Mouse (Mus musculus) limb, embryonic 15.5 days (tissue): ENCODE data around the gene Mvd. TPM values are rescaled to one million over a fixed set of nuclear protein-coding genes. Genes with fewer than 3 reads are reported as not detected.

Experiments
- microRNA-seq: library from miRNA; unstranded; fragments of <30 nt; microRNA quantifications from one replicate; pipeline ENCODE4, GENCODE M21; 2016
- polyA plus RNA-seq: library from polyadenylated mRNA; unstranded; fragments of >200 nt; fragmentation: Nextera tagmentation; extraction: Ambion mirVana; gene quantifications from 2 replicates; pipeline ENCODE4 v1.2.1, GENCODE M21; 2015

The Mvd gene
- polyA plus RNA-seq, 1 experiment from 2014 or later, result 36.8 TPM

Small RNA genes within 50 kb of the gene (microRNA-seq; reads per million reads assigned to microRNA genes)
- not detected for gene Gm24366

Other genes with a start within 250 kb of the Mvd start
- gene Zfpm1, start 161.3 kb downstream of the Mvd start, polyA plus RNA-seq, result 1.1 and 1.2 TPM in 2 replicates
- gene Trhr2, start 82.7 kb downstream of the Mvd start, polyA plus RNA-seq, result 0.12 and 0.14 TPM in 2 replicates
- gene Zc3h18, start 66.8 kb downstream of the Mvd start, polyA plus RNA-seq, result 46.8 and 47.5 TPM in 2 replicates
- 0.22 TPM in 1 of 2 replicates, not detected in the other for gene Il17c, start 21.4 kb downstream of the Mvd start, polyA plus RNA-seq
- 183 and 190 TPM in 2 replicates for gene Cyba, start 10.5 kb downstream of the Mvd start, polyA plus RNA-seq
- gene Snai3, start 17.3 kb upstream of the Mvd start, polyA plus RNA-seq, result 0.84 and 3.3 TPM in 2 replicates
- gene Rnf166, start 32.6 kb upstream of the Mvd start, polyA plus RNA-seq, result 49.4 and 51.0 TPM in 2 replicates
- gene Ctu2, start 32.7 kb upstream of the Mvd start, polyA plus RNA-seq, result 40.8 and 47.6 TPM in 2 replicates
- gene Piezo1, start 107.9 kb upstream of the Mvd start, polyA plus RNA-seq, result 17.5 and 23.3 TPM in 2 replicates
- gene Cdt1, start 124.6 kb upstream of the Mvd start, polyA plus RNA-seq, result 31.8 and 36.1 TPM in 2 replicates
- gene Aprt, start 133.5 kb upstream of the Mvd start, polyA plus RNA-seq, result 268 and 295 TPM in 2 replicates
- 12.0 and 16.6 TPM in 2 replicates for gene Galns, start 168.0 kb upstream of the Mvd start, polyA plus RNA-seq
- 48.9 and 60.1 TPM in 2 replicates for gene Trappc2l, start 168.2 kb upstream of the Mvd start, polyA plus RNA-seq
- not detected in 2 replicates for gene Pabpn1l, start 179.3 kb upstream of the Mvd start, polyA plus RNA-seq